Mouse (Mus musculus) neural tube, embryonic 13.5 days (tissue): Measurements from ENCODE around the gene Nek2. TPM values are rescaled to one million over a fixed set of nuclear protein-coding genes. Genes with fewer than 3 reads are reported as not detected.

Experiments
- ATAC-seq: fragments of 200-750 bp; cut with Nextera tagmentation; 2 replicates; pipeline ENCODE4 v1.8.0; 2017; ENCODE audit warnings: low read depth, mild to moderate bottlenecking, moderate TSS enrichment, moderate library complexity
- H3K27ac ChIP-seq: fragments of 300-500 bp; sonication (generic); replicated peaks from 2 replicates; pipeline ENCODE4 v1.5.1; 2015; ENCODE audit warnings: moderate library complexity, mild to moderate bottlenecking, inconsistent platforms
- H3K27me3 ChIP-seq: fragments of 300-500 bp; sonication (generic); 2 replicates; pipeline ENCODE4 v1.6.1; 2015; ENCODE audit warnings: mild to moderate bottlenecking, inconsistent platforms
- H3K36me3 ChIP-seq: fragments of 300-500 bp; sonication (generic); 2 replicates; pipeline ENCODE4 v1.6.1; 2015; ENCODE audit warnings: mild to moderate bottlenecking, inconsistent platforms
- H3K4me1 ChIP-seq: fragments of 300-500 bp; sonication (generic); replicated peaks from 2 replicates; pipeline ENCODE4 v1.6.1; 2015; ENCODE audit warnings: inconsistent platforms
- H3K4me2 ChIP-seq: fragments of 300-500 bp; sonication (generic); 2 replicates; pipeline ENCODE4 v1.6.1; 2015; ENCODE audit warnings: inconsistent platforms, mild to moderate bottlenecking, moderate library complexity
- H3K4me3 ChIP-seq: fragments of 300-500 bp; sonication (generic); 2 replicates; pipeline ENCODE4 v1.5.1; 2015; ENCODE audit warnings: mild to moderate bottlenecking, inconsistent platforms
- H3K9ac ChIP-seq: fragments of 300-500 bp; sonication (generic); 2 replicates; pipeline ENCODE4 v1.6.1; 2015; ENCODE audit warnings: moderate library complexity, mild to moderate bottlenecking, inconsistent platforms
- H3K9me3 ChIP-seq: fragments of 300-500 bp; sonication (generic); 2 replicates; pipeline ENCODE4 v1.6.1; 2016; ENCODE audit warnings: inconsistent platforms
- WGBS: fragments of 180-500 bp; shearing (Covaris S2); methylation state at CpG from one replicate; pipeline ENCODE4 v1.1.7; 2015; 5-methylcytosine and 5-hydroxymethylcytosine counted together
- polyA plus RNA-seq: library from polyadenylated mRNA; unstranded; fragments of >200 nt; fragmentation: Nextera tagmentation; extraction: Ambion mirVana; gene quantifications from 2 replicates; pipeline ENCODE4 v1.2.1, GENCODE M21; 2015

The Nek2 gene
- polyA plus RNA-seq, 1 experiment from 2014 or later, result 6.0 TPM

DNA sequence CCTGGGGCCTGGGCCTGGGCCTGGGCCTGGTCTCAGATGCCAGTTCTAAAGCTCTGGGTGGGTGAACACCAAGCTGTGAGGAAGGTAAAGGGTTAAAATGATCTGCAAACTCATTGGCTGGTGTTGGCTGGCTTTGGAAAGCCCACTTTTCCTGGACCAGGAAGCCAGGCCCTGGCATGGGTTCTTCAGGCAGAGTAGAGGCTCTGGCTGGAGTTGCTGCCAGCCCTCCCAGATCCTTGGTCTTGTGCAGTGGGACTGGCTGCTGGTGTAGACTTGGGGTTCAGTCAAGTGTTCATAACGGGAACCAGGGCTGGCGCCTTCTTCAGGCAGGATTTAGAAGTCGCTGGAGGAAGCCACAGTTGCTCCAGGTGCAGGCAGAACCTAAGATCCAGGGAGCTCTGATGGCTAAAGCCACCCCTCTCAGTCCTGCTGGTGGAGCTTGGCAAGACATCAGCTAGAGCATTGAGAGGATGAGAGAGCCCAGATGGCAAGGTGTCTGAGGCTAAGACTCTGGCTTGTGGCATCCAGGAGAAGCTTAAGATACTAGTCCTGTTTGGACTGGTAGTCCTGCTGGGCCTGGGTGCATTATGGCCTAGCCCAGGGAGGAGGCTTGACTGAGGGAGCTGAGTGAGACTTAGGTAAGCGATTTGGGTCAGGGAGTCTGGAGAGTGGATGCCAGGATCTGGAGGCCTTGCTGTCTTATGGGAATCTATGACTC lies 42.7 kb downstream of the Nek2 start:
- Histone ChIP-seq H3K36me3 (no peaks in the 10 kb centered on the region), H3K4me2 (no peak overlapping the region), H3K9ac (no peak overlapping the region), H3K27ac (no peak overlapping the region), H3K4me3 (no peak overlapping the region), H3K4me1 (0 out of 2 replicates have a peak, but pooled peaks cover 6% of the 10 kb centered on the region), H3K9me3 (no peaks in the 10 kb centered on the region), H3K27me3 (no peaks in the 10 kb centered on the region)
- WGBS, result 80% methylated on average over 4 of the region's 4 CpGs
- ATAC-seq, result no peak

DNA sequence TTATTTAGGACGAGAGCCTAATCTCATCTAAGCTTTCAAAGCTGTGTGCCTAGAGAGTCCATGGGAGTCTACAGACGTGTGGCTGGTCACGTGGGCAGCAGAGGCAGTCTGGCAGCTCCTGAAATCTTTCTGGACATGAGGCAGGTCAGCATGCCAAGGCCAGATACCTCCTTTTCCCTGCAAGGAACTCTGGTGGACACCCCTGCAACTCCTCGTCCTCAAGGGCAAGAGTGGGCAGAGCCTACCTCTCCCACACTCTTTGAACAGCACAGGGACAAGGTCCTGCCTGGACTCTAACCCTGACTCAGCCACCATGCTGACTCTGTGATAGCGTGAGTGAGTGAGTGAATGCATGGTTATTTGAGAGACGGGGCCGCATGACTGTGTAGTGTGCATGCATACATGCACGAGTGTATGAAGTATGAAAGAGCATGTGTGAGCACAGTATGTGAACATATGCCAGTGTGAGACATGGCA lies 43.3 kb downstream of the Nek2 start:
- ATAC-seq, result no peak
- Histone ChIP-seq H3K4me2 (no peak overlapping the region), H3K9me3 (no peaks in the 10 kb centered on the region), H3K9ac (no peak overlapping the region), H3K36me3 (no peaks in the 10 kb centered on the region), H3K4me3 (no peak overlapping the region), H3K27me3 (no peaks in the 10 kb centered on the region), H3K4me1 (0 out of 2 replicates have a peak, but pooled peaks cover 6% of the 10 kb centered on the region), H3K27ac (no peak overlapping the region)
- WGBS, result 86% methylated on average over 8 of the region's 8 CpGs

DNA sequence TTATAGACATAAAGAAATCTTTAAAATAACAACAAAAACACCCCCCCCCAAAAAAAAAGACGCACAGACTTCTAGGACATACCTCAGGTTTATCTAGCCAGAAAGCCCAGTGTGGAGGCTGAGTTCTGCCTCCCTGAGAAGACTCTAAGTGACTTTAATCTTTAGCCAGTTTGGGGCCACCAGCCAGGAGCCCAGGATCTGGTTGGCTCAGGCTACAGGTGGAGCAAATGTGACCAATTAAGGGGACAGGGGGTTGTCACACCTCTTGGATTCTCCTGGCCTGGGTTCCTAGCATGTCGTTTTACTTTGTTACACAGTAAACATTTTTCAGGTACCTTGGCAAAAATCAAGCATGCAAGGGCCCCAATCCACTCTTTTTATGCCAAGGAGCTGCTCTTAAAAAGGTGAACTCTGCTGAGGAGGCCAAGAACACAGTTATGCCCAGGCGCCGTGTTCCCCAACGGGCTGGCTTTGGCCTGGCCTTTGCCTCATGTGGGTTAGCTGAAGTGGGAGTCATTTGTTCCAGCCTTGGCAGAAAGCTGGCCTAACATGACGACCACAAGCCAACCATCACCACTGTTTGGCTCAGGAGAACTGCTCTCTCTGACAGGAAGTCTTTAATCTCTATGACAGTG lies 50.9 kb downstream of the Nek2 start:
- Histone ChIP-seq H3K9ac (no peak overlapping the region), H3K9me3 (no peaks in the 10 kb centered on the region), H3K36me3 (no peaks in the 10 kb centered on the region), H3K27ac (no peak overlapping the region), H3K4me2 (no peak overlapping the region), H3K4me3 (no peak overlapping the region), H3K27me3 (no peaks in the 10 kb centered on the region), H3K4me1 (no peaks in the 10 kb centered on the region)
- 85% methylated on average over 6 of the region's 6 CpGs for WGBS
- no peak for ATAC-seq

DNA sequence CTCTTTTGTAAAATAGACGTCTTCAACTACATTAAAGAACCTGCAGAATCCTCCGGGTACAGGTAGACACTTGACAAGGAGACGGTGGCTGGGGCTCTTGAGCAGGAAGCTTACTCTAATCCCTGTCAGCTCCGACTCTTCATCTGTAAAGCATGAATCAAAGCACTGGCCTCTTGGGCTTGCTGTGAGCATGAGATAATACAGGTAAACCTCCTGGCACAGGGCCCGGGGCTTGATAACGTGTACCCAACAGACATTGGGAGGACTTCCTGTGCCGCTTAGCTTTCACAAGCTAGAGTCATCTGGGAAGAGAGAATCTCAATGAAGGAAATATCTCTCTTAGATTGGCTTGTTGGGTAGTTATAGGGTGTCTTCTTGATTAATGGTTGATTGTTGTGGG lies 53.8 kb downstream of the Nek2 start:
- ATAC-seq, result no peak
- no peak overlapping the region for H3K9ac ChIP-seq
- H3K9me3 ChIP-seq, result no peaks in the 10 kb centered on the region
- H3K27ac ChIP-seq, result no peak overlapping the region
- WGBS, result 95% methylated on average over 7 of the region's 7 CpGs
- H3K36me3 ChIP-seq, result no peaks in the 10 kb centered on the region
- no peaks in the 10 kb centered on the region for H3K27me3 ChIP-seq
- H3K4me3 ChIP-seq, result no peak overlapping the region
- no peak overlapping the region for H3K4me2 ChIP-seq
- H3K4me1 ChIP-seq, result 0 out of 2 replicates have a peak, but pooled peaks cover 5% of the 10 kb centered on the region

DNA sequence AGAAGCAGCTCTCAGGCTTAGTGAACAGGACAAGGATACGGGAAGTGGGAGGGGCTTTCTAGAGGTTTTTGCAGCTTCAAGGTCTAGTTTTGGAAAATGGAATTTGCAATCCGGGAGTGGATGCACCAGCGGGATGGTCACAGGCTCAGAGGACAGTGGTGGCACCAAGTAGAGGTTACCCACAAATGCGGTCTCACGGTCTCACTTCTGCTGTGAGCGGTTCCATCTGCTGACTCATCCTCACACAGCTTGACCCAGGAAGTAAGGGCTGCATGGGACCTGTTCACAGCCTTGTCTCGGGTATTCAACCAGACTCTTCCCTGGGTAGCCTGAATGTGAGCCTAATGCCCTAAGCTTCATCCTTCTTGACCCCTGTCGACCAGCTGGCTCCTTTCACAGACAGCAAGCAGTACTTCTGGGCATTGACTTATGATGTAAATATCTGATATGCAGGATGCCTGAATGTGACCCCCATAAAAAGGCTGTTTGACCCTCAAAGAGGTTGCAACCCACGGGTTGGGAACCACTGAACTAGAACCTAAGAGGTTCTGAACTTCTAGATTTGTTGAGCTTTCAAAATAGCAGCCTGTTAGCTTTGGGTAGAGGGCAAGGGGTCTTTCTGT lies 54.5 kb downstream of the Nek2 start:
- Histone ChIP-seq H3K9ac (no peak overlapping the region), H3K9me3 (no peaks in the 10 kb centered on the region), H3K27ac (no peak overlapping the region), H3K4me3 (no peak overlapping the region), H3K36me3 (no peaks in the 10 kb centered on the region), H3K27me3 (no peaks in the 10 kb centered on the region), H3K4me2 (no peak overlapping the region), H3K4me1 (0 out of 2 replicates have a peak, but pooled peaks cover 5% of the 10 kb centered on the region)
- WGBS, result 77% methylated on average over 9 of the region's 9 CpGs
- no peak for ATAC-seq

DNA sequence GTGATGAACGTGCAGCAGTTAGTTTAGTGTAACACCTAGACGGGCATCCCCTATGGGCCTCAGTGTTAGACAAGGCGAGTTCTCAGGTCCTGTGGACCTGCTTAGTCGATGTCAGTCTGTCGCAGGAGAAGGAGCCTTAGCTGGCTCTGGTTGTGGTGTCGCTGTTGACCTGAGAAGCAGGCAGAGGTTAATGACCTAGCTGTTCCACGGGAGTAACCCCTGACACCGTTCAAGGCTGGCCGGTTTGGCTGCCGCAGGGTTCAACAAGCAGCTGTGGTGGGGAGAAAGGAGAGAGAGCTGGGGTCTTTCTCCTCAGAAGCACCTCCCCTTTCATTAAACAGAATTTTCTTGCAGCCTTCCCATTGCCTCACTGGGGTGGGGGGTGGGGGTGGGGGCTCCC lies 56.4 kb downstream of the Nek2 start:
- Histone ChIP-seq H3K27me3 (no peaks in the 10 kb centered on the region), H3K9me3 (no peaks in the 10 kb centered on the region), H3K9ac (no peak overlapping the region), H3K4me3 (no peak overlapping the region), H3K4me2 (no peak overlapping the region), H3K4me1 (0 out of 2 replicates have a peak, but pooled peaks cover 5% of the 10 kb centered on the region), H3K27ac (no peak overlapping the region), H3K36me3 (no peaks in the 10 kb centered on the region)
- ATAC-seq, result no peak
- 80% methylated on average over 10 of the region's 10 CpGs for WGBS

DNA sequence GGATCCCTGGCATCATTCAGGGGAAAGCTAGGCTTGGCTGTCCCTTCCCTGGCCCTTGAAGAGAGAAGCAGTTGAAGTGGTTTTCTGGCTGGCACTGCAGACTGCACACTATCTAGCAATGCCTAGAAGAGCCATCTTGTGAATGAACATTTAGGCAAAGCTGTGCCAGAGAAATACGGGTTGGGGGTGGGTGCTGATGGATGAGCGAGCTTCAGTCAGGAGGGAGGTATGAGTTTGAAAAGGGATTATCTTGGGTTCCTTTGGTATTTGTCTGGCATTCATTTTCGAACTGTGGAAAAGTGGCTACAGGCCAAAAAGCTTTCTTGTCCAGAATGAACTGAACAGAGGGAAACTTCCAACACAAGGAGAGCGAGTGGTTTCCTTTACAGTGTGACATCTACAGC lies 57.3 kb downstream of the Nek2 start:
- ATAC-seq, result no peak
- WGBS, result 81% methylated on average over 4 of the region's 4 CpGs
- no peaks in the 10 kb centered on the region for H3K9me3 ChIP-seq

DNA sequence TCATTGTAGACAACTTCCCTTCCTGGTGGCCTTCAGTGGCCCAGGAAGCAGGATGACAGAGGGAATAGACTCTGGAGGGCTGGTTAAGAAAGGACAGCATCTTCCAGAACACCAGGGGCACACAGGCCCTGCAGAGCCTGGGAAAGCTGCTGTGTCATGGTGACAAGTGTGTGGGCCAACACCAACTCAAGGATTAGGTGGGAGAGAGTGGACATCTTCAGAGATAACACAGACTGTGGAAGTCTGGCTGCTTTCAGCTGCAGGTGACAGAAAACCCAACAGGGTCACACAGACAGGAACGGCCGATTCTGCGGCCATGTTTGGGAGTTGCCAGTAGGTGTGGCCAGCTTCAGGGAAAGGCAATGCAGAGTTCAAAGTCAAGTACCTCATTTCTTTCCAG lies 59.0 kb downstream of the Nek2 start:
- 99% methylated on average over 3 of the region's 3 CpGs for WGBS
- Histone ChIP-seq H3K9ac (no peak overlapping the region), H3K36me3 (no peaks in the 10 kb centered on the region), H3K27me3 (no peaks in the 10 kb centered on the region), H3K4me3 (no peak overlapping the region), H3K9me3 (no peaks in the 10 kb centered on the region), H3K4me2 (no peak overlapping the region), H3K27ac (no peak overlapping the region), H3K4me1 (0 out of 2 replicates have a peak, but pooled peaks cover 5% of the 10 kb centered on the region)
- no peak for ATAC-seq

More for the DNA sequence above, 57.3 kb downstream of the Nek2 start:
- Histone ChIP-seq H3K4me3 (no peak overlapping the region), H3K36me3 (no peaks in the 10 kb centered on the region), H3K9ac (no peak overlapping the region), H3K27me3 (no peaks in the 10 kb centered on the region), H3K27ac (no peak overlapping the region), H3K4me1 (0 out of 2 replicates have a peak, but pooled peaks cover 5% of the 10 kb centered on the region), H3K4me2 (no peak overlapping the region)

DNA sequence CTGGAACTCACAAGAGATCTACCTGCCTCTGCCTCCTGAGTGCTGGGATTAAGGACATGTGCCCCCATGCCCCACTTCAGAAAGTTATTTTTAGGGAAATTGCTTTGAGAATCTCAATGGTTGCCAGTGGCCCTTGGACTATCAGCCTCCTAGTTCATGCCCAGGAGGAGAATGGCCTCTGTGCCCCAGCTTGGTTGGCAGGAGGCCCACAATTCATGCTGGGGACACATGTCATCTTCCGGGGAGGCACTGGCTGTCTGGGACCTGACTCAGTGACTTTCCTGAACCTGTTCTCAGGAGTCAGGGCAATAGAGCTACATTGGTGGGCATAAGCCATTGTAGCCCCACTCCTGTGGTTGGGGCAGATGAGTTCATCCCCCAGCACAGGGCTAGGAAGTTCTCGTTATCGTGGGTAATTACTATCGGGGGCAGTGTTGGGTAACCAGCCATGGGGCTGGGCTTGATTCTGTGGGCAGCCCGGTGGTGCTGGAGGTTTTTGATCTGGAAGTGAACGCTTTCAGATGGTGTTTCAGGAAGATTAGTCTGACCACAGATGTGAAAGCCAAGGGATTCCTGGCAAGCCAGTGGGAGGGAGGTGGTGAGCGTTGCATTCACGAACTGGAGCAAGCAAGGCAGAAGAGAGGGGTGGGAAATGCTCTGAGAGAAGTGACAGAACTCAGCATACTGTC lies 59.8 kb downstream of the Nek2 start:
- H3K4me3 ChIP-seq, result no peak overlapping the region
- no peaks in the 10 kb centered on the region for H3K9me3 ChIP-seq
- no peaks in the 10 kb centered on the region for H3K27me3 ChIP-seq
- no peaks in the 10 kb centered on the region for H3K36me3 ChIP-seq
- no peak overlapping the region for H3K4me2 ChIP-seq
- H3K9ac ChIP-seq, result no peak overlapping the region
- ATAC-seq, result no peak
- H3K27ac ChIP-seq, result no peak overlapping the region
- 75% methylated on average over 8 of the region's 8 CpGs for WGBS
- H3K4me1 ChIP-seq, result 0 out of 2 replicates have a peak, but pooled peaks cover 5% of the 10 kb centered on the region

DNA sequence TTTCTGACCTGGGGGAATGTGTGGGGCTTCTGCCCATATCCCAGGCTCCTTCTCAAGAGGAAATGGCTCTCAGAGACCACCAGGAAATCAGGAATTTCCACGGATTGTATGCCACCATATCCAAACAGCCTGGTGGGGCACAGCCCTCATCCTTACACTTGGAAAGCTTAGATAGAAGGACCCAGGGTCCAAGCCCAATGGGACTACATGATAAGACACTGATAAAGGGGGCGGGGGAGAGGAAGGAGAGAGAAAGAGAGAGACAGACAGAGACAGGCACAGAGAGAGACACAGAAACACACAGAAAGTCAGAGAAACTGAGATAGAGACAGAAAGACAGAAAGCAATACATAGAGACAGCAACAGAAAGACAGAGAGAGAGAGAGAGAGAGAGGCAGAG lies 60.4 kb downstream of the Nek2 start:
- WGBS, result 70% methylated on average over 2 of the region's 2 CpGs
- no peak overlapping the region for H3K9ac ChIP-seq
- no peaks in the 10 kb centered on the region for H3K27me3 ChIP-seq
- no peak overlapping the region for H3K4me3 ChIP-seq
- no peaks in the 10 kb centered on the region for H3K9me3 ChIP-seq
- H3K36me3 ChIP-seq, result no peaks in the 10 kb centered on the region
- no peak overlapping the region for H3K4me2 ChIP-seq
- H3K27ac ChIP-seq, result no peak overlapping the region
- ATAC-seq, result no peak
- 0 out of 2 replicates have a peak, but pooled peaks cover 5% of the 10 kb centered on the region for H3K4me1 ChIP-seq
